Mouse (Mus musculus) kidney, adult 2 months (tissue): ENCODE data around the gene Alpk3.

Experiments used
- CTCF ChIP-seq: fragments of 200-500 bp; conservative IDR thresholded peaks from 2 replicates; pipeline ENCODE4 v1.5.1; 2011; ENCODE audit warnings: low read depth, mild to moderate bottlenecking, control low read depth, low read length, moderate library complexity, mixed read lengths; ENCODE audit not compliant: insufficient read depth, insufficient read length
- POLR2A ChIP-seq: fragments of 200-500 bp; IDR thresholded peaks from one replicate; pipeline ENCODE4 v1.6.1; 2011; ENCODE audit warnings: low read depth, low read length, control low read depth

DNA sequence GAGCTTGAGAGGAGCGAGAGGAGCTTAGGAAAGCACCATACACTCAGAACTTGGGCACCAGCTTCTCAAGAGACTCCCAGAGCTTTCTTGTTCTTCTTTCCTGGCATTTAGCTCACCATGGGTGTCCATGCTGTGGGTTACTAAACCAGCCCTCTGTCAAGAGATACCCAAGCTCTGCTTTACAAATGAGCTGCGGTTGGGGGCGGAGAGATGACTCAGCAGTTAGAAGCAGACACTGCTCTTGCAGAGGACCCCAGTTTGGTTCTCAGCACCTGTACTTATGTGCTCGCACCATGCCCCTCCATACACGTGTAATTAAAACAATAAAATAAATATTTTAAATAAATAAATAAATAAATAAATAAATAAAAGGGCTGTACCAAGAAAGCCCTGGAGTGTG is 79.9 kb downstream of the Alpk3 start:
- TF ChIP-seq POLR2A (no peak), CTCF (no peak)
